Mouse (Mus musculus) limb, embryonic 11.5 days (tissue): Measurements from ENCODE around the gene Itpk1. TPM values are rescaled to one million over a fixed set of nuclear protein-coding genes. Genes with fewer than 3 reads are reported as not detected.

ENCODE experiments used
- ATAC-seq: fragments of 200-750 bp; cut with Nextera tagmentation; 2 replicates; pipeline ENCODE4 v1.8.0; 2017; ENCODE audit warnings: low read depth; ENCODE audit not compliant: insufficient number of reproducible peaks, low FRiP score, low TSS enrichment
- DNase-seq: peaks from one replicate; pipeline ENCODE4 v3.0.0-alpha.2; 2015; ENCODE audit warnings: low spot score
- H3K27ac ChIP-seq: fragments of 300-500 bp; sonication (generic); replicated peaks from 2 replicates; pipeline ENCODE4 v1.5.1; 2014; ENCODE audit warnings: low read depth, mild to moderate bottlenecking, low read length
- H3K27me3 ChIP-seq: fragments of 300-500 bp; sonication (generic); 2 replicates; pipeline ENCODE4 v1.6.1; 2014; ENCODE audit warnings: mild to moderate bottlenecking, low read length, mixed read lengths; ENCODE audit not compliant: control insufficient read depth, insufficient read depth
- H3K36me3 ChIP-seq: fragments of 300-500 bp; sonication (generic); 2 replicates; pipeline ENCODE4 v1.6.1; 2014; ENCODE audit warnings: mild to moderate bottlenecking, low read length, moderate library complexity, mixed read lengths; ENCODE audit not compliant: control insufficient read depth, insufficient read depth
- H3K4me1 ChIP-seq: fragments of 300-500 bp; sonication (generic); 2 replicates; pipeline ENCODE4 v1.6.1; 2014; ENCODE audit warnings: low read length, mixed read lengths; ENCODE audit not compliant: control insufficient read depth, insufficient read depth
- H3K4me2 ChIP-seq: fragments of 300-500 bp; sonication (generic); 2 replicates; pipeline ENCODE4 v1.6.1; 2014; ENCODE audit warnings: low read depth, mild to moderate bottlenecking, moderate library complexity; ENCODE audit not compliant: severe bottlenecking
- H3K4me3 ChIP-seq: fragments of 300-500 bp; sonication (generic); 2 replicates; pipeline ENCODE4 v1.5.1; 2014; ENCODE audit warnings: low read depth, low read length
- H3K9ac ChIP-seq: fragments of 300-500 bp; sonication (generic); 2 replicates; pipeline ENCODE4 v1.6.1; 2014; ENCODE audit warnings: mild to moderate bottlenecking, low read length
- H3K9me3 ChIP-seq: fragments of 300-500 bp; sonication (generic); 2 replicates; pipeline ENCODE4 v1.6.1; 2016; ENCODE audit warnings: low read length; ENCODE audit not compliant: control insufficient read depth
- whole genome bisulfite sequencing: fragments of 180-500 bp; shearing (Covaris S2); extraction: QIAGEN DNeasy Blood & Tissue Kit; methylation state at CpG from one replicate; pipeline ENCODE4 v1.1.7; 2014; 5-methylcytosine and 5-hydroxymethylcytosine counted together
- polyA plus RNA-seq: library from polyadenylated mRNA; unstranded; fragments of >200 nt; fragmentation: Nextera tagmentation; extraction: Ambion mirVana; gene quantifications from 2 replicates; pipeline ENCODE4 v1.2.1, GENCODE M21; 2014

The Itpk1 gene
- polyA plus RNA-seq, 1 experiment from 2014 or later = 7.7 TPM

GRCm38 (mm10) chr12:102557372-102557771 is 147.4 kb downstream of the Itpk1 start:
- Histone ChIP-seq H3K4me1 (no peaks in the 10 kb centered on the region), H3K27ac (no peak overlapping the region), H3K36me3 (no peaks in the 10 kb centered on the region), H3K4me2 (no peak overlapping the region), H3K4me3 (no peak overlapping the region), H3K9ac (no peak overlapping the region), H3K9me3 (no peaks in the 10 kb centered on the region), H3K27me3 (peaks cover 24% of the 10 kb centered on the region)
- ATAC-seq (no peak), DNase-seq (no peak)
- WGBS = 83% methylated on average over 5 of the region's 5 CpGs

DNA sequence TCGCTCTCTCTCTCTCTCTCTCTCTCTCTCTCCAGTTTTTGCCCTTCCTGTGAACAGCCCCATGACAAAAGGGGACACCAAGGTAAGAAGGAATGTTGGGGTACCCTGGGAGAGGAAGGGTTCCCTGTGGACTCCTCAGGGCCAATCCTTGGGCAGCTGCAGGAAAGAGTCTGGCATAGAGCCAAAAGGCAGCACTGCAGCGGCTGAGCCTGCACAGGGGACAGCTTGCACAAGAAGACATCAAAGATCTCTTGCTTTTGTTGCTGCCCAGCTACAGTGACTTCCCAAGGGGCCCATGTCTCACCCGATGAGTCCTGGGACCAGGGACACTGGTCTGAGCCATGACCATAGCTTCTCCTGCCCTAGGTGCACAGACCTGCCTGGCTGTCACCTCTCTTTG is 148.9 kb downstream of the Itpk1 start:
- H3K27me3 ChIP-seq = peaks cover 24% of the 10 kb centered on the region
- DNase-seq = no peak
- 87% methylated on average over 3 of the region's 3 CpGs for WGBS
- no peaks in the 10 kb centered on the region for H3K9me3 ChIP-seq
- H3K4me2 ChIP-seq = no peak overlapping the region
- H3K9ac ChIP-seq = no peak overlapping the region
- no peak overlapping the region for H3K4me3 ChIP-seq
- H3K36me3 ChIP-seq = no peaks in the 10 kb centered on the region
- no peak overlapping the region for H3K27ac ChIP-seq
- ATAC-seq = no peak
- H3K4me1 ChIP-seq = no peaks in the 10 kb centered on the region

DNA sequence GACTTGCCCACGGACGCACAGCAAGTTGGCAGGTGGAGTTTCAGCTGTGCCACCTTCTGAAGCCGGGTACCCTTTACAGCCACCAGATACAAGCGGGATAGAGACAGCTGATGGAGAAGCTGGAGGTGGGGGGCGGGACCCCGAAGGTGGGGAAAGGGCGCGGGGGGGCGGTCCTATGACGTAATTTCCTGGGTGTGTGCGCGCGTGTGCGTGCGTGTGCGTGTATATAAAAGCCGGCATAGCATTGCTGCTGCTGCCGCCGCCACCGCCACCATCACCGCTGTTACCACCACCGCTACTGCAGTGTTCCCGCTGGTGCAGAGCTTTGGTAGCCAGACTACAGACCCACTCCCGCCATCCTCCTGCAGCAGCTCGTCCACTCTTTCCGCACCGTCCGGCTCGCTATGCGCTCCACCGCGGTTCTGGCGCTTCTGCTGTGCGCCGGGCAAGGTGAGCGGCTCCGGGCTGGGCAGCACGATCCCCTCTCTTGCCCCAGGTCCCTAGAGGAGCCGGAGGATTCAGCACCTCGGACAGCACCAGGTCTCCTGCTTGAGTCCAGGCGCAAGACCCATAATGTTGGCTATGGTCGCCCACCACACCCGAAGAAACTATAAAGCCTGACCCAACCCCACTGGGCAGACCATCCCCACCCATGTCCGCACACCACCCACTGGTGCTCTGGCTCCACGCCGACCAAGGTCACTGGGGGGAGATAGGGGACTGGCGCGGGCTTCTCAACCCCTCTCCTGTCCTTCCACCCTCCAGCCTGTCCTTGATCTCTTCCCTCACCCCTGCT is 149.8 kb downstream of the Itpk1 start, which contains the start of gene Chga:
TSS of gene Chga (plus strand) at position 249 of the 796 bp plus-strand sequence.
- H3K27ac ChIP-seq = no peak within 1 kb of the TSS
- peak; percentile 74 for ATAC-seq
- WGBS = 3% methylated on average over 48 of the region's 48 CpGs

GRCm38 (mm10) chr12:102553705-102554275 is 150.9 kb downstream of the Itpk1 start:
- no peak overlapping the region for H3K4me3 ChIP-seq
- ATAC-seq = no peak
- whole genome bisulfite sequencing = 73% methylated on average over 14 of the region's 14 CpGs
- no peak overlapping the region for H3K27ac ChIP-seq
- H3K9ac ChIP-seq = no peak overlapping the region
- H3K4me2 ChIP-seq = no peak overlapping the region
- H3K4me1 ChIP-seq = no peaks in the 10 kb centered on the region
- H3K9me3 ChIP-seq = no peaks in the 10 kb centered on the region
- H3K36me3 ChIP-seq = no peaks in the 10 kb centered on the region
- peaks cover 24% of the 10 kb centered on the region for H3K27me3 ChIP-seq
- no peak for DNase-seq

More for the DNA sequence above, 149.8 kb downstream of the Itpk1 start, which contains the start of gene Chga:
- Histone ChIP-seq H3K9me3 (no peaks in the 10 kb centered on the region), H3K4me2 (peak within 1 kb of the TSS; percentile 40; the same call in 1 of the 2 replicates), H3K9ac (no peak within 1 kb of the TSS), H3K4me3 (0 out of 2 replicates have a peak within 1 kb of the TSS, but pooled peaks have one; percentile 15), H3K4me1 (no peaks in the 10 kb centered on the region), H3K36me3 (no peaks in the 10 kb centered on the region), H3K27me3 (peaks cover 24% of the 10 kb centered on the region)
- DNase-seq = peak; percentile 98

DNA sequence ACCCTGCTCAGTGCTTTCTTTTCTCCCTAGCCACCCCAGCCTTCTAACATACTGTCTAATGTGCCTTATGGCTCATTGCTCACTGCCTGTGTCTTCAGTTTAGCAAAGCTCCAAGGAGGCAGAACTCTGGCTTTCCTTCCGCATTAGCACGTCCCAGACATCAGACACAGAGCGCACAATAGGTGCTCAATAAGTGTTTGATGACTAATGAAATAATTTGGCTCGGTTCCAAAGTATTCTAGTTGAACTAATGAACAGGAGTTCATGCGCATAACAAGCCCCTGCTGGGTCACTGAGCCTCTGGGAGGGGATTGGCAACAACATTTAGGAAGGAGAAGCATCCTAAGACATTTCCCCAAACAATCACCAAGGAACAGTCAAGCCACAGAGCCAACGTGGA is 152.7 kb downstream of the Itpk1 start:
- Histone ChIP-seq H3K9me3 (no peaks in the 10 kb centered on the region), H3K27ac (no peak overlapping the region), H3K9ac (no peak overlapping the region), H3K4me2 (no peak overlapping the region), H3K4me3 (no peak overlapping the region), H3K27me3 (peaks cover 21% of the 10 kb centered on the region), H3K36me3 (no peaks in the 10 kb centered on the region), H3K4me1 (no peaks in the 10 kb centered on the region)
- ATAC-seq (no peak), DNase-seq (no peak)
- 77% methylated on average over 6 of the region's 6 CpGs for WGBS

- DNase-seq (no peak), ATAC-seq (no peak)
- H3K4me1 ChIP-seq = no peaks in the 10 kb centered on the region
- H3K9me3 ChIP-seq = no peaks in the 10 kb centered on the region
- H3K9ac ChIP-seq = no peak overlapping the region
- H3K27me3 ChIP-seq = peaks cover 21% of the 10 kb centered on the region
- no peak overlapping the region for H3K4me2 ChIP-seq
- 77% methylated on average over 3 of the region's 3 CpGs for WGBS
- H3K4me3 ChIP-seq = no peak overlapping the region
- H3K36me3 ChIP-seq = no peaks in the 10 kb centered on the region
- H3K27ac ChIP-seq = no peak overlapping the region
These were observed 153.5 kb downstream of the Itpk1 start for GRCm38 (mm10) chr12:102551186-102551585.

DNA sequence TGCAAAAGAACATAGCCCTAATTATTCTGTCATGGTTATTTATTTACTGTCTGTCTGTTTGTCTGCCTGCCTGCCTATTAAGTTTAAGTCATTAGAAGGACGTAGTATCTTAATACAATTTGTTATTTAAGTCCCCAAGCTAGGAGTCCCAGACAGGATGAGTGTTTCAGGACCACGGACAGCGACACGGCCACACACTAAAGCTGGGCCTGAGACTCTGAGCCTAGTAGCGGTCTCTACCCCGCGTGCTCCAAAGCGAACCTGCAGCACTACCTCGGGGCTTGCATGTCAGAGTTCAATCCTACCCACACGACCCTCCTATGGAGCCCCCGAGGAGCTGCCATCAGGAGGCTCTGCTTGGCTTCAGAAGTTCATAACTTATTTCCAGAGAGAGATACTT is 154.2 kb downstream of the Itpk1 start:
- Histone ChIP-seq H3K4me2 (no peak overlapping the region), H3K9me3 (no peaks in the 10 kb centered on the region), H3K4me1 (no peaks in the 10 kb centered on the region), H3K27me3 (peaks cover 21% of the 10 kb centered on the region), H3K9ac (no peak overlapping the region), H3K4me3 (no peak overlapping the region), H3K27ac (no peak overlapping the region), H3K36me3 (no peaks in the 10 kb centered on the region)
- DNase-seq (peak; percentile 96), ATAC-seq (peak; percentile 37; the same call in 1 of the 2 replicates)
- 3% methylated on average over 11 of the region's 11 CpGs for WGBS

DNA sequence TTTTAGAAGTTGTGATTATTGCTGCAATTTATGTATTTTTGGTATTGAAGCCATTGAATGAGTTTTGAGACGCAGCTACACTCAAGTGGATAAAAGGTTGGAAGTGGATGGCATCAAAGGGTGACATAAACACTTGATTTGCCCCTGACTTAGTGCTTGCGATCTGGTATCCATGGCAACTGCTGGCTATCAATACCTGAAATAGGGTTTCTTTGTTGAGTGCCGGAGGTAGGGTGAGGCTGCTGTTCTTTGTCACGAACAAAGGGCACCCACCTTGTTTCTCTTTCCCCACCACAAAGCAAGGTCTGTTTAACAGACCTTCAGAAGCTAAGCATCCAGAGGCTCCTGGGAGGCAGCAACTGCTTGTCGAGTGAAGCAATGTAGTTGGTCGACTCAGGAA is 159.6 kb downstream of the Itpk1 start:
- no peak overlapping the region for H3K4me3 ChIP-seq
- no peak overlapping the region for H3K9ac ChIP-seq
- no peak overlapping the region for H3K27ac ChIP-seq
- no peaks in the 10 kb centered on the region for H3K9me3 ChIP-seq
- 71% methylated on average over 6 of the region's 6 CpGs for WGBS
- ATAC-seq = no peak
- no peaks in the 10 kb centered on the region for H3K36me3 ChIP-seq
- no peak for DNase-seq
- H3K4me1 ChIP-seq = no peaks in the 10 kb centered on the region
- H3K27me3 ChIP-seq = no peaks in the 10 kb centered on the region
- no peak overlapping the region for H3K4me2 ChIP-seq
